Mouse (Mus musculus) forebrain, embryonic 16.5 days (tissue): ENCODE measurements around the gene Hsbp1. TPM values are rescaled to one million over a fixed set of nuclear protein-coding genes. Genes with fewer than 3 reads are reported as not detected.

ENCODE experiments used
- polyA plus RNA-seq: library from polyadenylated mRNA; unstranded; fragments of >200 nt; fragmentation: Nextera tagmentation; extraction: Ambion mirVana; gene quantifications from 2 replicates; pipeline ENCODE4 v1.2.1, GENCODE M21; 2015

Hsbp1 gene
- polyA plus RNA-seq, 1 experiment from 2014 or later: 664 TPM

Other genes with a start within 250 kb of the Hsbp1 start
- 13.0 and 13.9 TPM in 2 replicates for gene Mlycd, start 50.4 kb downstream of the Hsbp1 start, polyA plus RNA-seq
- 0.20 TPM in 2 replicates for gene Osgin1, start 89.6 kb downstream of the Hsbp1 start, polyA plus RNA-seq
- 11.9 and 28.9 TPM in 2 replicates for gene Necab2, start 102.2 kb downstream of the Hsbp1 start, polyA plus RNA-seq
- gene Slc38a8, start 157.2 kb downstream of the Hsbp1 start, polyA plus RNA-seq: not detected in 2 replicates
- 66.6 and 75.9 TPM in 2 replicates for gene Mbtps1, start 214.2 kb downstream of the Hsbp1 start, polyA plus RNA-seq
- gene Hsdl1, start 230.7 kb downstream of the Hsbp1 start, polyA plus RNA-seq: 179 and 183 TPM in 2 replicates
- 0.24 and 0.39 TPM in 2 replicates for gene Dnaaf1, start 230.7 kb downstream of the Hsbp1 start, polyA plus RNA-seq